Mouse (Mus musculus): ENCODE data around the gene Trcg1.

The Trcg1 gene

GRCm38 (mm10) chr9:57261913-57262794, 25.8 kb downstream of the Trcg1 start, which contains the start of gene 1700017B05Rik:
Gene 1700017B05Rik, minus strand, starts transcription at chr9:57262612.
- DNase-seq (ENCODE audit: low read depth, low spot score): peak; percentile 85

- DNase-seq (ENCODE audit: low read depth, low spot score): no peak
These were observed 26.7 kb downstream of the Trcg1 start for GRCm38 (mm10) chr9:57262795-57263684.

- DNase-seq (ENCODE audit: low read depth, low spot score): no peak
These were observed 28.8 kb downstream of the Trcg1 start for GRCm38 (mm10) chr9:57265125-57265524.

- DNase-seq (ENCODE audit: low read depth, low spot score): no peak
These were observed 31.1 kb downstream of the Trcg1 start for GRCm38 (mm10) chr9:57267421-57267820.

- peak; percentile 34 for DNase-seq (ENCODE audit: low read depth, low spot score)
These were observed 31.7 kb downstream of the Trcg1 start for GRCm38 (mm10) chr9:57268078-57268477.

- DNase-seq (ENCODE audit: low read depth, low spot score): no peak
These were observed 32.2 kb downstream of the Trcg1 start for GRCm38 (mm10) chr9:57268575-57268974.

- no peak for DNase-seq (ENCODE audit: low read depth, low spot score)
These were observed 33.0 kb downstream of the Trcg1 start for GRCm38 (mm10) chr9:57269384-57269783.

- no peak for DNase-seq (ENCODE audit: low read depth, low spot score)
These were observed 34.0 kb downstream of the Trcg1 start for GRCm38 (mm10) chr9:57270399-57270798.

- no peak for DNase-seq (ENCODE audit: low read depth, low spot score)
These were observed 34.7 kb downstream of the Trcg1 start for GRCm38 (mm10) chr9:57271081-57271480.

GRCm38 (mm10) chr9:57271837-57272562, 35.6 kb downstream of the Trcg1 start:
- DNase-seq (ENCODE audit: low read depth, low spot score): no peak

- peak; percentile 29 for DNase-seq (ENCODE audit: low read depth, low spot score)
These were observed 36.8 kb downstream of the Trcg1 start for GRCm38 (mm10) chr9:57272902-57273804.

GRCm38 (mm10) chr9:57273805-57274494, 37.6 kb downstream of the Trcg1 start:
- no peak for DNase-seq (ENCODE audit: low read depth, low spot score)

GRCm38 (mm10) chr9:57276311-57276710, 40.0 kb downstream of the Trcg1 start:
- no peak for DNase-seq (ENCODE audit: low read depth, low spot score)

- no peak for DNase-seq (ENCODE audit: low read depth, low spot score)
These were observed 41.9 kb downstream of the Trcg1 start for GRCm38 (mm10) chr9:57278268-57278667.

GRCm38 (mm10) chr9:57279441-57279840, 43.1 kb downstream of the Trcg1 start:
- DNase-seq (ENCODE audit: low read depth, low spot score): no peak

GRCm38 (mm10) chr9:57281549-57281948, 45.2 kb downstream of the Trcg1 start:
- no peak for DNase-seq (ENCODE audit: low read depth, low spot score)

- DNase-seq (ENCODE audit: low read depth, low spot score): no peak
These were observed 46.3 kb downstream of the Trcg1 start for GRCm38 (mm10) chr9:57282686-57283085.

GRCm38 (mm10) chr9:57283311-57283710, 47.0 kb downstream of the Trcg1 start:
- peak; percentile 47 for DNase-seq (ENCODE audit: low read depth, low spot score)

GRCm38 (mm10) chr9:57287183-57287582, 50.8 kb downstream of the Trcg1 start:
- no peak for DNase-seq (ENCODE audit: low read depth, low spot score)

GRCm38 (mm10) chr9:57294905-57295304, 58.5 kb downstream of the Trcg1 start:
- DNase-seq (ENCODE audit: low read depth, low spot score): no peak

All from 3T3-L1 (cell line).